Mouse (Mus musculus): ENCODE results near the gene Shtn1. TPM values are rescaled to one million over a fixed set of nuclear protein-coding genes. Genes with fewer than 3 reads are reported as not detected.

Shtn1 gene
- polyA plus RNA-seq, 1 experiment: 0.10 TPM

DNA sequence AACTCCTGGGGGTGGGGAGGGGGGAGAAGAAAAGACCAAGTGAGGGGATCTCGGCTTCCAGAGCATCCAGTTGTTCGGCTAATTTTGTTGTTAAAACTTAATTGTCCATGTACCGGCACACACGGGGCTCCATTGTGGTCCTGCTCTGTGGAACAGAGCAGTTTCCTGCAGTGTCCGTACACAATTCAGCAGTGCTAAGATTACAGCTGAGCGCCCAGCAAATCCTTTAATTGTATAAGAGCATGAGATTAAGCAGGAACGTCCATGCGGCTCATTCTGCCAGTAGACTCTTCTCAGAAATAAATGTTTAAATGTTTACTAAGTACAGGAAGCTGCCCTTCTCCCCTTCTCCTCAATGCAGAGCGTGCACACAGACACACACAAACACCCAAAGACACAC, 94.3 kb downstream of the Shtn1 start:
- no peak overlapping the region for H3ac ChIP-seq (ENCODE audit: control insufficient read depth, insufficient read length)
- no peaks in the 10 kb centered on the region for H3K27me3 ChIP-seq (ENCODE audit: control insufficient read depth, insufficient read depth, insufficient read length)
- TF ChIP-seq SRF (IDR thresholded peaks at IDR 0.05; ENCODE audit: control insufficient read depth, insufficient read length, low read depth): no peak
- TF ChIP-seq MAX (IDR thresholded peaks at IDR 0.05; ENCODE audit: low read depth): no peak
- TF ChIP-seq USF1 (IDR thresholded peaks at IDR 0.05; ENCODE audit: low read depth): no peak
- no peak overlapping the region for H3K4me3 ChIP-seq
- no peaks in the 10 kb centered on the region for H3K79me2 ChIP-seq (ENCODE audit: control insufficient read depth, insufficient read depth)
- H3K4me2 ChIP-seq (ENCODE audit: low read depth): no peak overlapping the region
- no peaks in the 10 kb centered on the region for H3K36me3 ChIP-seq (ENCODE audit: control insufficient read depth, insufficient read depth)

- no peaks in the 10 kb centered on the region for H3K36me3 ChIP-seq (ENCODE audit: control insufficient read depth, insufficient read depth)
- H3K27me3 ChIP-seq (ENCODE audit: control insufficient read depth, insufficient read depth, insufficient read length): no peaks in the 10 kb centered on the region
- peak overlapping the region; percentile 11 for H3K4me3 ChIP-seq
- peak overlapping the region; percentile 82 for H3K4me2 ChIP-seq (ENCODE audit: low read depth)
- H3K79me2 ChIP-seq (ENCODE audit: control insufficient read depth, insufficient read depth): no peaks in the 10 kb centered on the region
- no peak overlapping the region for H3ac ChIP-seq (ENCODE audit: control insufficient read depth, insufficient read length)
- no peak for TF ChIP-seq MYOD1 (IDR thresholded peaks at IDR 0.05; ENCODE audit: control insufficient read depth in 1 of 3, insufficient read length in 2 of 3, low read depth in 2 of 3)
- TF ChIP-seq TCF12 (IDR thresholded peaks at IDR 0.05; ENCODE audit: insufficient read depth, poor library complexity, severe bottlenecking): no peak
- no peak for TF ChIP-seq E2F4 (IDR thresholded peaks at IDR 0.05; ENCODE audit: insufficient read depth)
- no peak for TF ChIP-seq TCF3 (IDR thresholded peaks at IDR 0.05; ENCODE audit: insufficient read length, low read depth)
- no peak for TF ChIP-seq REST (IDR thresholded peaks at IDR 0.05; ENCODE audit: insufficient read depth, insufficient read length)
- no peak for TF ChIP-seq MYOG (IDR thresholded peaks at IDR 0.05; ENCODE audit: control insufficient read depth in 1 of 3, insufficient read depth in 1 of 3, insufficient read length in 2 of 3, low read depth in 2 of 3)
- no peak for TF ChIP-seq POLR2AphosphoS2 (IDR thresholded peaks at IDR 0.05; ENCODE audit: insufficient read length, low read depth)
- no peak for TF ChIP-seq SRF (IDR thresholded peaks at IDR 0.05; ENCODE audit: control insufficient read depth, insufficient read length, low read depth)
- no peak for TF ChIP-seq MAX (IDR thresholded peaks at IDR 0.05; ENCODE audit: low read depth)
- TF ChIP-seq CEBPB (IDR thresholded peaks at IDR 0.05; ENCODE audit: insufficient read depth, poor library complexity, severe bottlenecking): no peak
- no peak for TF ChIP-seq USF1 (IDR thresholded peaks at IDR 0.05; ENCODE audit: low read depth)
- no peak for TF ChIP-seq POLR2A (IDR thresholded peaks at IDR 0.05; ENCODE audit: insufficient read length, low read depth)
Measured at GRCm38 (mm10) chr19:58980056-58980440, 95.9 kb downstream of the Shtn1 start.

GRCm38 (mm10) chr19:58979436-58980055, 96.4 kb downstream of the Shtn1 start:
- Histone ChIP-seq H3K36me3 (ENCODE audit: control insufficient read depth, insufficient read depth) (no peaks in the 10 kb centered on the region), H3K4me2 (ENCODE audit: low read depth) (peak overlapping the region; percentile 82), H3K79me2 (ENCODE audit: control insufficient read depth, insufficient read depth) (no peaks in the 10 kb centered on the region), H3K27me3 (ENCODE audit: control insufficient read depth, insufficient read depth, insufficient read length) (no peaks in the 10 kb centered on the region), H3K4me3 (peak overlapping the region; percentile 11), H3ac (ENCODE audit: control insufficient read depth, insufficient read length) (no peak overlapping the region)
- TF ChIP-seq CEBPB (IDR thresholded peaks at IDR 0.05; ENCODE audit: insufficient read depth, poor library complexity, severe bottlenecking) (0 out of 2 replicates have a peak, but pooled peaks have one; percentile 21), USF1 (IDR thresholded peaks at IDR 0.05; ENCODE audit: low read depth) (no peak), TCF12 (IDR thresholded peaks at IDR 0.05; ENCODE audit: insufficient read depth, poor library complexity, severe bottlenecking) (no peak), POLR2AphosphoS2 (IDR thresholded peaks at IDR 0.05; ENCODE audit: insufficient read length, low read depth) (no peak), E2F4 (IDR thresholded peaks at IDR 0.05; ENCODE audit: insufficient read depth) (no peak), MYOG (IDR thresholded peaks at IDR 0.05; ENCODE audit: control insufficient read depth in 1 of 3, insufficient read depth in 1 of 3, insufficient read length in 2 of 3, low read depth in 2 of 3) (no peak), TCF3 (IDR thresholded peaks at IDR 0.05; ENCODE audit: insufficient read length, low read depth) (no peak), REST (IDR thresholded peaks at IDR 0.05; ENCODE audit: insufficient read depth, insufficient read length) (no peak), MYOD1 (IDR thresholded peaks at IDR 0.05; ENCODE audit: control insufficient read depth in 1 of 3, insufficient read length in 2 of 3, low read depth in 2 of 3) (peak in 1 of 3 experiments; percentile 39), SRF (IDR thresholded peaks at IDR 0.05; ENCODE audit: control insufficient read depth, insufficient read length, low read depth) (no peak), MAX (IDR thresholded peaks at IDR 0.05; ENCODE audit: low read depth) (no peak), POLR2A (IDR thresholded peaks at IDR 0.05; ENCODE audit: insufficient read length, low read depth) (no peak)

DNA sequence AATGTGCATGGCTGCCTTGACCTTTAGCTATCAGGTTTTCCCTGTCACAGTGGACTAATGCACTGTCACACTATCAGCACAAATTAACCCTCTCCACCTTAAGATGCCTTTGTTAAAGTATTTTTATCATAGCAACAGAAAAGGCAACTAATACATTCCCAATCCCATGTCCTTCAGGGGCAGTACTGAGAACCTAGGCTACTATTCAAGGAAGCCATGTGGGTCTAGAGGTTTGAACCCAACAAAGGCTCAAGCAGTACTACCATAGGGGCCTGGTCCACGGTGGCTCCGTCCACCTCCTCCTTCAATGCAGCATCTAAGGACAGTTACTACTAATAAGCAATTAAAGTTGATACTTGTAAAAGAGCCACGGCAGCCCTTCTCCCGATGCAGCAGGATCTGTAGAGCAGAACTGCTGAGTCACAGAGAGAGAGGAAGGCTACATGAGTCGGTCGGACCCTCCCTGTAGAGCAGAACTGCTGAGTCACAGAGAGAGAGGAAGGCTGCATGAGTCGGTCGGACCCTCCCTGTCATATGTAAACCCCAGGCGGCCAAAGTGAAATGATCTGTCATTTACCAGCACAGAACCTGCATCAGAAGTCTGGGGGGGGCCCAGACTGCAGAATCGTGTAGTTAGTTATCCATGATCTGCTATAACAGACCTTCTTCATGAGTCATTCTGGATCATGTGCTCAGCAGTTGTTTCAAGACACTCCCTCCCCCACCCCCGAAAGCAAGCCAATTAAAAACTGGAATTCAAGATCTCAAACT, 97.3 kb downstream of the Shtn1 start:
- peak overlapping the region; percentile 11 for H3K4me3 ChIP-seq
- H3K36me3 ChIP-seq (ENCODE audit: control insufficient read depth, insufficient read depth): no peaks in the 10 kb centered on the region
- H3K4me2 ChIP-seq (ENCODE audit: low read depth): peak overlapping the region; percentile 82
- TF ChIP-seq CEBPB (IDR thresholded peaks at IDR 0.05; ENCODE audit: insufficient read depth, poor library complexity, severe bottlenecking) (no peak), USF1 (IDR thresholded peaks at IDR 0.05; ENCODE audit: low read depth) (peak; percentile 85)
- no peaks in the 10 kb centered on the region for H3K79me2 ChIP-seq (ENCODE audit: control insufficient read depth, insufficient read depth)
- no peaks in the 10 kb centered on the region for H3K27me3 ChIP-seq (ENCODE audit: control insufficient read depth, insufficient read depth, insufficient read length)
- H3ac ChIP-seq (ENCODE audit: control insufficient read depth, insufficient read length): no peak overlapping the region

GRCm38 (mm10) chr19:58975216-58975863, 100.6 kb downstream of the Shtn1 start:
- Histone ChIP-seq H3ac (ENCODE audit: control insufficient read depth, insufficient read length) (no peak overlapping the region), H3K79me2 (ENCODE audit: control insufficient read depth, insufficient read depth) (no peaks in the 10 kb centered on the region), H3K36me3 (ENCODE audit: control insufficient read depth, insufficient read depth) (no peaks in the 10 kb centered on the region), H3K4me3 (no peak overlapping the region), H3K27me3 (ENCODE audit: control insufficient read depth, insufficient read depth, insufficient read length) (no peaks in the 10 kb centered on the region), H3K4me2 (ENCODE audit: low read depth) (no peak overlapping the region)
- peak in 2 of 3 experiments; percentile 84 to 96 for TF ChIP-seq MYOD1 (IDR thresholded peaks at IDR 0.05; ENCODE audit: control insufficient read depth in 1 of 3, insufficient read length in 2 of 3, low read depth in 2 of 3)
- no peak for TF ChIP-seq POLR2AphosphoS2 (IDR thresholded peaks at IDR 0.05; ENCODE audit: insufficient read length, low read depth)
- no peak for TF ChIP-seq POLR2A (IDR thresholded peaks at IDR 0.05; ENCODE audit: insufficient read length, low read depth)
